Mouse (Mus musculus) liver, embryonic 15.5 days (tissue): ENCODE measurements around the gene Camk2d. TPM values are rescaled to one million over a fixed set of nuclear protein-coding genes. Genes with fewer than 3 reads are reported as not detected.

ENCODE experiments used
- ATAC-seq: fragments of 200-750 bp; cut with Nextera tagmentation; 2 replicates; pipeline ENCODE4 v1.8.0; 2017; ENCODE audit warnings: moderate number of reproducible peaks, mild to moderate bottlenecking, moderate library complexity; ENCODE audit not compliant: insufficient read depth
- H3K27ac ChIP-seq: fragments of 300-500 bp; sonication (generic); replicated peaks from 2 replicates; pipeline ENCODE4 v1.5.1; 2015; ENCODE audit warnings: mild to moderate bottlenecking, inconsistent platforms
- H3K27me3 ChIP-seq: fragments of 300-500 bp; sonication (generic); 2 replicates; pipeline ENCODE4 v1.6.1; 2015; ENCODE audit warnings: mild to moderate bottlenecking, inconsistent platforms
- H3K36me3 ChIP-seq: fragments of 300-500 bp; sonication (generic); replicated peaks from 2 replicates; pipeline ENCODE4 v1.6.1; 2015; ENCODE audit warnings: moderate library complexity, mild to moderate bottlenecking, inconsistent platforms
- H3K4me1 ChIP-seq: fragments of 300-500 bp; sonication (generic); replicated peaks from 2 replicates; pipeline ENCODE4 v1.6.1; 2015; ENCODE audit warnings: inconsistent platforms
- H3K4me2 ChIP-seq: fragments of 300-500 bp; sonication (generic); 2 replicates; pipeline ENCODE4 v1.6.1; 2015; ENCODE audit warnings: moderate library complexity, mild to moderate bottlenecking, inconsistent platforms
- H3K4me3 ChIP-seq: fragments of 300-500 bp; sonication (generic); replicated peaks from 2 replicates; pipeline ENCODE4 v1.5.1; 2015; ENCODE audit warnings: mild to moderate bottlenecking, inconsistent platforms
- H3K9ac ChIP-seq: fragments of 300-500 bp; sonication (generic); 2 replicates; pipeline ENCODE4 v1.6.1; 2015; ENCODE audit warnings: moderate library complexity, mild to moderate bottlenecking, inconsistent platforms
- H3K9me3 ChIP-seq: fragments of 300-500 bp; sonication (generic); replicated peaks from 2 replicates; pipeline ENCODE4 v1.6.1; 2016; ENCODE audit warnings: inconsistent platforms
- WGBS: fragments of 180-500 bp; shearing (Covaris S2); methylation state at CpG from one replicate; pipeline ENCODE4 v1.1.7; 2015; ENCODE audit warnings: mixed read lengths; ENCODE audit not compliant: insufficient replicate concordance; 5-methylcytosine and 5-hydroxymethylcytosine counted together
- polyA plus RNA-seq: library from polyadenylated mRNA; unstranded; fragments of >200 nt; fragmentation: Nextera tagmentation; extraction: Ambion mirVana; gene quantifications from 2 replicates; pipeline ENCODE4 v1.2.1, GENCODE M21; 2015

Camk2d gene
- 3.8 and 4.3 TPM in 2 replicates for polyA plus RNA-seq

DNA sequence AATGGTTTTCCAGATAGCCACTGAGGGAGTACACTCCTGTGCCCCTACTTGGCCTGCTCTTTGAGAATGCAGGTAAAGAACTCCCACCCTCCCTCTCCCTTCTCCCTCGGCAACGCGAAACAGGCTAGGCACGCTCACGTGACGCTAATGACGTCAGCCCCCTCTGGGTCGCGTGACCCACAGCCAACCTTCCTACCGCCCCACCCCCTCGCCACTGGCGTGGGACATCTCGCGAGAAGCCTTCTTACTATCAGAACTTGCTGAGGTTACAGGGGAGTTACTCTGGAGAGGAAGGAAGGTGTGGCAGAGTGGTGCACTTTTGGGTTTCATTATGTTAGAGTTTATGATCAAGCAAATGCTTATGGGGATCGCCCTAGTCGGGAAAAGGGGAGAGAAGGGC is at the start of gene Camk2d:
Camk2d (plus strand) TSS at position 217 of the 400 bp plus-strand sequence.
- WGBS = under 1% methylated on average over 16 of the region's 16 CpGs
- H3K9me3 ChIP-seq = no peaks in the 10 kb centered on the region
- H3K4me3 ChIP-seq = peak within 1 kb of the TSS; percentile 63
- H3K9ac ChIP-seq = peak within 1 kb of the TSS; percentile 48
- ATAC-seq = peak; percentile 83
- no peaks in the 10 kb centered on the region for H3K36me3 ChIP-seq
- H3K4me2 ChIP-seq = peak within 1 kb of the TSS; percentile 83
- H3K4me1 ChIP-seq = peaks cover 9% of the 10 kb centered on the region; the same call in 1 of the 2 replicates
- peaks cover 27% of the 10 kb centered on the region for H3K27me3 ChIP-seq
- peak within 1 kb of the TSS; percentile 81 for H3K27ac ChIP-seq

DNA sequence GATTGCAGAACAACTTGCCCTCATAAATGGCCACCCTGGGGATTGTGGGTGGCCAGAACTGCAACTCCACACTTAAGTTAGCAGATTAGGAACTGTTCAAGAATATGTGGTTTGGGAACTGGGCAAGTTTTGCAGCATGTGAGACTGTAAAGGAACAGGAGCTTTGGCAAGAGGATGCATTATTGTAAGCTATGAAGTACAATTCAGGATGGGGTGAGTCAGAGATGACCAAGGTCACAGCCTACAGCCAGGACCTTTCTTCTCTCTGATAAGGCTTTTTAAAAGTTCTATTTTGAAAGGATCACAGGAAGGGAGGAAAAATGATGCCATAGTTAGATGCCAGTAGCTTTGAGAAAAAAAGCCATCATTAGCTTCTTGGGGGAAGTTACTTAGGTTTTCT is 48.2 kb upstream of the Camk2d start:
- H3K4me1 ChIP-seq = no peaks in the 10 kb centered on the region
- no peaks in the 10 kb centered on the region for H3K9me3 ChIP-seq
- H3K9ac ChIP-seq = no peak overlapping the region
- H3K4me3 ChIP-seq = no peak overlapping the region
- H3K36me3 ChIP-seq = no peaks in the 10 kb centered on the region
- no peaks in the 10 kb centered on the region for H3K27me3 ChIP-seq
- no peak for ATAC-seq
- no peak overlapping the region for H3K27ac ChIP-seq
- H3K4me2 ChIP-seq = no peak overlapping the region

DNA sequence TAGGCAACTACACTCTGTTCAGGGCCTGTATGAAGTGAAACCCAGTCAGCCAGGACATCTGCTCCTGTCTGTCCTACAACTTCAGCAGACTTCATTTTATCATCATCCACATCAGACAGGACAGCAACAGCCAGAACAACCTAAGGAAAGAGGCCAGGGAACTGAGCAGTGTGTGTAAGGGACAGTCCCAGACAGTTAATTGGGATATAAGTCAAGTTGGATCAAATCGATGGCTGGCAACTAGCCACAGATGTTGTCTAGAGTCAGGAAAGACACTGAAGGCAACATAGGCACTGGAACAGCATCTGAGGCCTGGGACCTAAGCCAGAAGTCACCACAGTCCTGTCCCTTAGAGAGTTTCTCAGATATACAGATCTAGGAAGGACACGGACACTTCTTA is 32.5 kb upstream of the Camk2d start:
- Histone ChIP-seq H3K4me1 (no peaks in the 10 kb centered on the region), H3K9me3 (no peaks in the 10 kb centered on the region), H3K27ac (no peak overlapping the region), H3K27me3 (no peaks in the 10 kb centered on the region), H3K36me3 (no peaks in the 10 kb centered on the region), H3K4me3 (no peak overlapping the region), H3K4me2 (no peak overlapping the region), H3K9ac (no peak overlapping the region)
- no peak for ATAC-seq
- 53% methylated on average over 2 of the region's 2 CpGs for WGBS

DNA sequence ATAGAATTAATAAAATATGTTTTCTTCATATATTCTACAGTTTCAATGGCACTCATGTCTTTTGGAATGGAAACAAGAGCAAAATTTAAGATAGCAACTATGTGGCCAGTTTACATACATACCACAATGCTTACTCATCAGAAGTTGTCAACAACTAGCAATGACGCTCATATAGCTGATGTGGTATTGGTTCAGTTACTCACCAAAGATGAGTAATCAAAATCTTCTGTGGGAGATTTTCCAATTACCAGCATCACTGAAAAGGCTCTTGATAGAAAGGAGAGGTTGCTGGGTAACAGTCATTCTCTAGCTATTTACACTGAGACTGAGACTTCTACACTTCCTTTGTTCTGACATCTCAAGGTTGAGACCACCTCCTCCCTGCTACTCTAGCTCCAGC is 25.5 kb upstream of the Camk2d start:
- WGBS = 58% methylated on average over 1 of the region's 1 CpGs
- no peak overlapping the region for H3K4me2 ChIP-seq
- H3K9me3 ChIP-seq = no peaks in the 10 kb centered on the region
- H3K4me1 ChIP-seq = no peaks in the 10 kb centered on the region
- H3K27ac ChIP-seq = no peak overlapping the region
- no peak for ATAC-seq
- H3K9ac ChIP-seq = no peak overlapping the region
- H3K27me3 ChIP-seq = no peaks in the 10 kb centered on the region
- no peaks in the 10 kb centered on the region for H3K36me3 ChIP-seq
- no peak overlapping the region for H3K4me3 ChIP-seq

DNA sequence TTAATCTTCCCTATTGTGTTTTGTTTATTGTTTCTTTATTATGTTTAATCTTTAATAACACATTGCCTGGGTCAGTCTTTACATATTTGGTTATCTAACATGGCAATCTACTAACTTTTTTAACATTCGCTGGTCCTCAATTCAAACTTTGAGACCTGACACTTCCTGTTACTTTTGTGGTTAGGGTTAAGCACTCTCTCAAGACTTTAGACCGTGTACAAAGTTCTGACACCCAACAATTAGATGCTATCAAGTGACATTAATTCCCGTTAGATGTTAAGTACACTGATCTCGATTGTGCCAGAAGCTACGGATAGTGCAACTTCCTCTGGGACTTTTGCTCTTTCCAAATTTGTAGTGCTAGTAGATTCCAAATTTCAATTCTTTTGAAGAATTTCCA is 23.2 kb upstream of the Camk2d start:
- 33% methylated on average over 5 of the region's 5 CpGs for WGBS
- H3K9ac ChIP-seq = no peak overlapping the region
- H3K4me2 ChIP-seq = no peak overlapping the region
- H3K27me3 ChIP-seq = no peaks in the 10 kb centered on the region
- H3K36me3 ChIP-seq = no peaks in the 10 kb centered on the region
- no peaks in the 10 kb centered on the region for H3K9me3 ChIP-seq
- no peak overlapping the region for H3K27ac ChIP-seq
- ATAC-seq = no peak
- no peak overlapping the region for H3K4me3 ChIP-seq
- H3K4me1 ChIP-seq = no peaks in the 10 kb centered on the region

DNA sequence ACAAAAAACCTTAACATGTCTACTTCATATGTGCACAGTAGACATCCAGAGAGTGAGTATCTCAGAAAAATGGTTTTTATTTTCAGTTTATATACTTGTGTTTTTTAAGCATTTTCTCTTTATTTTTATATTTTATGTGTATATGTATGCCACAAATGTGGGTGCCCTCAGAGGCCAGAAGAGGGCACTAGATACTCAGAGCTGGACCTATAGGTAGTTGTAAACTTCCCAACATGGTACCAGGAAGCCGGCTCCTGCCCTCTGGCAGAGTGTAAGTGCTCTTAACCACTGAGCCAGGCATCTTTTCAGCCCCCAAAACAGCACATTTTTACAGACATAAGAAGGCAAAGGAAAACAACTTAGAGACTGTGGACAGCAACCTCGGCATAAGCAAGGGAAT is 20.2 kb upstream of the Camk2d start:
- no peak for ATAC-seq
- H3K27me3 ChIP-seq = no peaks in the 10 kb centered on the region
- no peaks in the 10 kb centered on the region for H3K4me1 ChIP-seq
- H3K9ac ChIP-seq = no peak overlapping the region
- H3K27ac ChIP-seq = no peak overlapping the region
- no peaks in the 10 kb centered on the region for H3K9me3 ChIP-seq
- no peak overlapping the region for H3K4me2 ChIP-seq
- whole genome bisulfite sequencing = 34% methylated on average over 2 of the region's 2 CpGs
- no peak overlapping the region for H3K4me3 ChIP-seq
- no peaks in the 10 kb centered on the region for H3K36me3 ChIP-seq

DNA sequence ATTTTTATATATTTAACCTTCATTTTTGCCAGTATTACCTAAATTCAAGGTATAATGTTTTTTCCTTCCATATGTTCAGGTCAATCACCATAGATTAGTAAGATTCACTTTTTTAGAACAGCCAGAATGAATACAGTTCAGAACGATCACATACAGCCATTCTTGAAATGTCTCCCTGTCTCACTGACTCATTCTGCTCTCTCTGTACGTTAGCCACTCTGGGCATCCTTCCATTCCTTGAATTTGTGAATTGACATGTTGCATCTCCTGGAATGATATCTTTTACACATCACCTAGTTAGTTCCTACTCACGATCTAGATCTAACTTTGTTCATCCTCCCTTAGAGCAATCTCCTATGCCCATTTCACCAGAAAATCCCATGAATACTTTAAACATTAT is 10.0 kb upstream of the Camk2d start:
- no peak for ATAC-seq
- no peak overlapping the region for H3K4me3 ChIP-seq
- WGBS = 57% methylated on average over 3 of the region's 3 CpGs

DNA sequence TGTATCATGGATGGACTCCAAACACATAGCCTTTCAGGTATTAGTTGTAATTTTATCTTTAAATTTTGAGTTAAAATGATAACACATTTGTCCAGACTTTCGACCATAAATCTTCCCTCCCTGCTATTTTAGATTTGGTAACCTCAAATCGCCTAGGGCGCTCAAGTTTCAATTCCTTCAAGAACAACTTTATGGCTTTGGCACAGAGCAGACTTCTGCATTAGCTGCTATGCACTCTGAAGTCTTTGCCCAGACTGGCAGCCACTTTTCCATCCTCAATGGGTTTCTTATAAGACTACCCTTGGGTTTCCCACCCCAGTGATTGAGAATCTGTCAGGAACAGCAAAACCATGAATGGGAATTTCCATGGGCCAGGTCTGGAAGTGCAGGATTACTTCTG is 8.6 kb upstream of the Camk2d start:
- ATAC-seq = no peak
- H3K27me3 ChIP-seq = no peaks in the 10 kb centered on the region
- no peaks in the 10 kb centered on the region for H3K4me1 ChIP-seq
- WGBS = 56% methylated on average over 3 of the region's 3 CpGs
- H3K36me3 ChIP-seq = no peaks in the 10 kb centered on the region
- no peaks in the 10 kb centered on the region for H3K9me3 ChIP-seq
- H3K4me2 ChIP-seq = no peak overlapping the region
- H3K4me3 ChIP-seq = no peak overlapping the region
- no peak overlapping the region for H3K9ac ChIP-seq
- no peak overlapping the region for H3K27ac ChIP-seq

More for the DNA sequence above, 10.0 kb upstream of the Camk2d start:
- Histone ChIP-seq H3K4me2 (no peak overlapping the region), H3K27me3 (no peaks in the 10 kb centered on the region), H3K36me3 (no peaks in the 10 kb centered on the region), H3K27ac (no peak overlapping the region), H3K4me1 (no peaks in the 10 kb centered on the region), H3K9me3 (no peaks in the 10 kb centered on the region), H3K9ac (no peak overlapping the region)

DNA sequence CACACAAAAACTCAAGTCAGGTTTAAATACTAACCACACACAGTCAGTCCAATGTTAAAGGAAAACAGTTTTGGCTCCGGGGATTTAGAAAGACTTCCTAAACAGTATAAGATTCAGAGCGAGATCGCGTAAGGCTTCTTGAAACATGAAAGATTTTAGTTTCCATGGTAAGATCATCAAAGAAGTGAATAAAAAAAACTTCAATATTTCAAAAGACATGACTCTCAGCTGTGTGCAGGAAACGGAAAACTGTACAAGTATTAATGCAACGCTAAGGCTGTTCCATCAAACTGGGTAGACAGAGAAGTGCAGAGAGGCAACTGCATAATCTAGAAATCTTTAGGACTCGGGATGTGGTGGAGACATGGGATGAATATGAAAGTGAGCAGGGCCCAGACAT is 6.5 kb upstream of the Camk2d start:
- H3K27ac ChIP-seq = no peak overlapping the region
- no peak overlapping the region for H3K4me3 ChIP-seq
- H3K4me2 ChIP-seq = no peak overlapping the region
- no peak overlapping the region for H3K9ac ChIP-seq
- 77% methylated on average over 7 of the region's 7 CpGs for WGBS
- no peak for ATAC-seq
- no peaks in the 10 kb centered on the region for H3K36me3 ChIP-seq
- H3K27me3 ChIP-seq = no peaks in the 10 kb centered on the region
- H3K9me3 ChIP-seq = no peaks in the 10 kb centered on the region
- no peaks in the 10 kb centered on the region for H3K4me1 ChIP-seq

DNA sequence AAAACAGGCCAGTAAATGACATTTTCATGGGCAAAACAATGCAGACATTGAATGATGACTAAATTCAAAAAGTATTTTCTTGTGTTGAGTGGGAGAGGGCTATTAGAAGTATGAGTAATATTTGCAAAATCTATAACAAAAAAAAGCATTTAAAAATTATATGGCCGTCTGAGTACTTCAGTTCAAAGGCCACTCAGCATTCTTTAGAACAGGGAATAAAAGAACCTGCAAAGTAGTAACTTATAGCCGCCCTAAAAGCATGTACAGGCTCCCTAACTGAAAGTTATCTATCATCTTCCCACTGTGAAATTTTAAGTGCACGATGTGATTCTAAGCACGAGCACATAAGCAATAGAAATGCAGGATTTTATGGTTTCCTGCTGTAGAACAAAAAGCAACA is 646 bp upstream of the Camk2d start:
- H3K4me3 ChIP-seq = no peak overlapping the region; the same call in 1 of the 2 replicates
- 48% methylated on average over 4 of the region's 4 CpGs for WGBS
- no peak overlapping the region for H3K9ac ChIP-seq
- no peaks in the 10 kb centered on the region for H3K9me3 ChIP-seq
- peak overlapping the region; percentile 83; the same call in 1 of the 2 replicates for H3K4me2 ChIP-seq
- no peaks in the 10 kb centered on the region for H3K36me3 ChIP-seq
- H3K27me3 ChIP-seq = peaks cover 27% of the 10 kb centered on the region
- no peak overlapping the region for H3K27ac ChIP-seq
- H3K4me1 ChIP-seq = peaks cover 9% of the 10 kb centered on the region; the same call in 1 of the 2 replicates
- no peak for ATAC-seq

DNA sequence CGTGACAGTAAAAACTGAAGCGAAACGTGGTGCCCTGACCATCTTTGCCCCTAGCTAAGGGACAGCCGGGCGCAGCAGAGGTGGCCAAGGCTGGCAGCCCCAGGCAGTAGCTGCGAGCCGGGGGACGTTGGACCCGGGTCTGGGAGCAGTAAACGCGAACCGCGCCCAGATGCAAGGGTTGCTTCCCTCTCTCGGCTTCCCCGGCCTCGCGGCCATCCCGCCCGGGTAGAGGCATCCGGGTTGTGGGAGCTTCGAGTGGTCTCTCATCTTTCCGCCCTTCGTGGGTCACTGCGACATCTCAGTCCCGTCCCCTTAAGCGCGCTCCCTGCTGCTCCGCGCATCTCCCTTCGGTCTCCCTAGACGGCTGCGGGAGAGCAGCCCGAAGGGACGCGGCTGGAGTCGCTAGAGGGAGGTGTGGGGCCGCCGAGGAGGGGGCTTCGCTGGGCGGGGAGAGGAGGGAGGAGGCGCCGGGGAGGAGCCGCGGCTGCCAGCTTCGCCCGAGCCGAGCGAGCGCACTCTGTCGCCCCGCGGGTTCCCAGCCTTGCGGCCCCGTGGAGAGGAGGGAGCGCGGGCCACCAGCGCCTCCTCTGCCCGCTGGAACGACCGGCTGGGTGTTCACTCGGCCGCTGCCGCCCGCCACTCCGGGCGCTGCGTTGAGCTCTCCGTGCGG is 524 bp downstream of the Camk2d start:
- Histone ChIP-seq H3K9me3 (no peaks in the 10 kb centered on the region), H3K4me3 (peak overlapping the region; percentile 63), H3K4me2 (peak overlapping the region; percentile 83), H3K36me3 (no peaks in the 10 kb centered on the region), H3K4me1 (peaks cover 9% of the 10 kb centered on the region; the same call in 1 of the 2 replicates), H3K9ac (peak overlapping the region; percentile 48), H3K27ac (peak overlapping the region; percentile 81), H3K27me3 (peaks cover 27% of the 10 kb centered on the region)
- WGBS = under 1% methylated on average over 68 of the region's 69 CpGs
- peak; percentile 80 for ATAC-seq

DNA sequence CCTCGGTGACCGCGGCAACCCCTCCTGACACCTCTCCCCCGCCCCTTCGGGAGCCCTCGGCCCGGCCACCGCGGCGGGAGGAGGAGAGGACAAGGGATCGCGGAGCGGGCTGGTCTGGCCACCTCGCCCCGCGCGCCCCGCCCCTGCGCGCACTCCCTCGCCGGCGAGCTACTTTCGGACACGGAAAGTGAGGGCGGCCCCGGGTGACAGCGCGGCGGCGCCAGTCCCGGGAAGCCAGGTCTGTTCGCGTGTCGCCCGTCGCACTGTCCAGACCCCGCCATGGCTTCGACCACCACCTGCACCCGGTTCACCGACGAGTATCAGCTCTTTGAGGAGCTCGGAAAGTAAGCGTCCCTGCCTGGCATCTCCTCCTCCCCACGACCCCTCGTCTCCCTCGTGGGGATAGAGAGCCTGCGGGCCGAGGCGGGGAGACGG is 1.1 kb downstream of the Camk2d start:
- Histone ChIP-seq H3K4me2 (peak overlapping the region; percentile 83), H3K4me1 (peaks cover 9% of the 10 kb centered on the region; the same call in 1 of the 2 replicates), H3K27me3 (peaks cover 27% of the 10 kb centered on the region), H3K9ac (peak overlapping the region; percentile 48), H3K27ac (peak overlapping the region; percentile 81), H3K36me3 (no peaks in the 10 kb centered on the region), H3K9me3 (no peaks in the 10 kb centered on the region), H3K4me3 (peak overlapping the region; percentile 63)
- WGBS = under 1% methylated on average over 51 of the region's 51 CpGs
- peak; percentile 64 for ATAC-seq
